Mouse (Mus musculus) intestine, embryonic 16.5 days (tissue): ENCODE data around the gene Otulin. TPM values are rescaled to one million over a fixed set of nuclear protein-coding genes. Genes with fewer than 3 reads are reported as not detected.

Experiments used
- ATAC-seq: fragments of 200-750 bp; cut with Nextera tagmentation; 2 replicates; pipeline ENCODE4 v1.8.0; 2017; ENCODE audit warnings: moderate TSS enrichment, moderate library complexity
- H3K27ac ChIP-seq: fragments of 300-500 bp; sonication (generic); 2 replicates; pipeline ENCODE4 v1.5.1; 2014; ENCODE audit warnings: mild to moderate bottlenecking, low read length
- H3K27me3 ChIP-seq: fragments of 300-500 bp; sonication (generic); replicated peaks from 2 replicates; pipeline ENCODE4 v1.6.1; 2014; ENCODE audit warnings: low read length, control low read depth, mixed read lengths; ENCODE audit not compliant: control insufficient read depth, insufficient read depth
- H3K36me3 ChIP-seq: fragments of 300-500 bp; sonication (generic); 2 replicates; pipeline ENCODE4 v1.6.1; 2014; ENCODE audit warnings: low read length, control low read depth; ENCODE audit not compliant: control insufficient read depth, insufficient read depth
- H3K4me1 ChIP-seq: fragments of 300-500 bp; sonication (generic); 2 replicates; pipeline ENCODE4 v1.6.1; 2014; ENCODE audit warnings: low read length, control low read depth, mixed read lengths; ENCODE audit not compliant: control insufficient read depth, insufficient read depth
- H3K4me2 ChIP-seq: fragments of 300-500 bp; sonication (generic); 2 replicates; pipeline ENCODE4 v1.6.1; 2014; ENCODE audit warnings: low read depth, low read length, control low read depth
- H3K4me3 ChIP-seq: fragments of 300-500 bp; sonication (generic); 2 replicates; pipeline ENCODE4 v1.5.1; 2014; ENCODE audit warnings: mild to moderate bottlenecking, low read length
- H3K9ac ChIP-seq: fragments of 300-500 bp; sonication (generic); 2 replicates; pipeline ENCODE4 v1.6.1; 2014; ENCODE audit warnings: low read depth, low read length
- H3K9me3 ChIP-seq: fragments of 300-500 bp; sonication (generic); 2 replicates; pipeline ENCODE4 v1.6.1; 2016; ENCODE audit warnings: low read length, control low read depth; ENCODE audit not compliant: control insufficient read depth
- WGBS: fragments of 180-500 bp; shearing (Covaris S2); extraction: QIAGEN DNeasy Blood & Tissue Kit; methylation state at CpG from one replicate; pipeline ENCODE4 v1.1.7; 2014; 5-methylcytosine and 5-hydroxymethylcytosine counted together
- polyA plus RNA-seq: library from polyadenylated mRNA; unstranded; fragments of >200 nt; fragmentation: Nextera tagmentation; extraction: Ambion mirVana; gene quantifications from 2 replicates; pipeline ENCODE4 v1.2.1, GENCODE M21; 2015

Otulin gene
- polyA plus RNA-seq, 1 experiment from 2014 or later, result 4.7 TPM

DNA sequence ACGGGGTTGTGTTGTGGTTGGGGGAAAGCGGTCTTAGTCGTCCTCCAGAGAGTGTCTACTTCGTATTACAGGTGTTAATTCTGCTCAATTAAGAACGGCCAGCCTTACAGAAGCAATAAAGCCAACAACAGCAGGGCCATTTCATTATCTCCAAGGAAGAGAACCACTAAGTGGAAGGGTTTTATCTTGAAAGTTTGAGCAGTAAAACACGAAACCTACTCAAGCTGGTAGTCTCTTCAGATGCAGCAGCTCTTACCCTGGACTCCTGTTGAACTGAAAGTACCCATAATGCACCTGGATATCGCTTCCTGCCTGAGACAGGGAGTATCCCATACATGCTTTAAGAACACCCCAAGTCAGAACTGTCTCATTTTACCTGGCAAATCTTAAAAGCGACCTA is 40.2 kb upstream of the Otulin start:
- no peak for ATAC-seq
- 79% methylated on average over 8 of the region's 8 CpGs for WGBS
- no peaks in the 10 kb centered on the region for H3K27me3 ChIP-seq
- no peak overlapping the region for H3K27ac ChIP-seq
- H3K9ac ChIP-seq, result no peak overlapping the region
- no peaks in the 10 kb centered on the region for H3K36me3 ChIP-seq
- H3K9me3 ChIP-seq, result no peaks in the 10 kb centered on the region
- H3K4me3 ChIP-seq, result no peak overlapping the region
- no peaks in the 10 kb centered on the region for H3K4me1 ChIP-seq
- H3K4me2 ChIP-seq, result no peak overlapping the region

GRCm38 (mm10) chr15:27669931-27670411 is 39.5 kb upstream of the Otulin start:
- Histone ChIP-seq H3K9ac (no peak overlapping the region), H3K36me3 (no peaks in the 10 kb centered on the region), H3K4me2 (no peak overlapping the region), H3K27me3 (no peaks in the 10 kb centered on the region), H3K4me3 (no peak overlapping the region), H3K9me3 (no peaks in the 10 kb centered on the region), H3K4me1 (0 out of 2 replicates have a peak, but pooled peaks cover 4% of the 10 kb centered on the region), H3K27ac (no peak overlapping the region)
- 85% methylated on average over 12 of the region's 12 CpGs for WGBS
- ATAC-seq, result no peak

- H3K9me3 ChIP-seq, result no peaks in the 10 kb centered on the region
- 80% methylated on average over 4 of the region's 4 CpGs for WGBS
- no peak for ATAC-seq
These were observed 38.8 kb upstream of the Otulin start for GRCm38 (mm10) chr15:27669276-27669675.

GRCm38 (mm10) chr15:27668557-27668956 is 38.1 kb upstream of the Otulin start:
- no peaks in the 10 kb centered on the region for H3K27me3 ChIP-seq

More at GRCm38 (mm10) chr15:27669276-27669675, 38.8 kb upstream of the Otulin start:
- Histone ChIP-seq H3K27ac (no peak overlapping the region), H3K9ac (no peak overlapping the region), H3K4me2 (no peak overlapping the region), H3K4me3 (no peak overlapping the region), H3K4me1 (0 out of 2 replicates have a peak, but pooled peaks cover 4% of the 10 kb centered on the region), H3K27me3 (no peaks in the 10 kb centered on the region), H3K36me3 (no peaks in the 10 kb centered on the region)

GRCm38 (mm10) chr15:27668001-27668461 is 37.5 kb upstream of the Otulin start:
- WGBS, result 68% methylated on average over 9 of the region's 9 CpGs
- no peaks in the 10 kb centered on the region for H3K9me3 ChIP-seq
- no peak overlapping the region for H3K4me2 ChIP-seq
- H3K4me3 ChIP-seq, result no peak overlapping the region
- no peak for ATAC-seq
- H3K9ac ChIP-seq, result no peak overlapping the region
- no peak overlapping the region for H3K27ac ChIP-seq
- H3K27me3 ChIP-seq, result no peaks in the 10 kb centered on the region
- no peaks in the 10 kb centered on the region for H3K36me3 ChIP-seq
- H3K4me1 ChIP-seq, result 0 out of 2 replicates have a peak, but pooled peaks cover 4% of the 10 kb centered on the region

More at GRCm38 (mm10) chr15:27668557-27668956, 38.1 kb upstream of the Otulin start:
- Histone ChIP-seq H3K9me3 (no peaks in the 10 kb centered on the region), H3K4me2 (no peak overlapping the region), H3K4me3 (no peak overlapping the region), H3K9ac (no peak overlapping the region), H3K4me1 (0 out of 2 replicates have a peak, but pooled peaks cover 4% of the 10 kb centered on the region), H3K27ac (no peak overlapping the region), H3K36me3 (no peaks in the 10 kb centered on the region)
- WGBS, result 87% methylated on average over 7 of the region's 7 CpGs
- no peak for ATAC-seq

DNA sequence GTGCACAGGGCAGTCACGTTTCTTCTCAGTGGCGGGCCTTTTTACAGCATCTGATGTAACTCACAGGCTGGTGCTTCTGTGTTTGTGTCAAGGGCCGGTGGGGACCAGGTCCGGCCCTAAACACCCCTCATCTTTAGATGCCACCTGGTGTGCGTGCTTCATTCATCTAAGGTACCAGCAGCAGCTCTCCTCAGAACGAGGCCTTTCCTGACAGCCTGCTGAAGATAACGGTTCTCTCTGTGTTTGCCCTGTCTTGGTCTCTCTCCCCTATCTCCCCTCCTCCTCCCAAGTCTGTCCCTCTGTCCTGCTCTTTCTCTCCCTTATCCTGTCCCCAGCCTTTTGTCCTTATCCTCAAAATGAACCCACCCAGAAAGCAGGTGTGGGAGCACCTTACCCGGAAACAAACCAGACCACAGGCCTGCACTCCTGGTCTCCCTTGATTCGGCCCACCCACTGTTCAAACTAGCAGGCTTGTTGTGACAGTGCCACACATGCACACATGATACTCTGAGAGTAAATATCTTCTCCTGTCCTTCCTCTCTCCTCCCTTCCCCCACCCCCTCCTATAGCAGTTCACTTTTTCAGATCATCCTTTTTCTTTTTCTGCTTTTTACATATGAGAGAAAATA is 36.5 kb upstream of the Otulin start:
- H3K4me2 ChIP-seq, result no peak overlapping the region
- no peaks in the 10 kb centered on the region for H3K27me3 ChIP-seq
- no peak for ATAC-seq
- H3K4me3 ChIP-seq, result no peak overlapping the region
- 63% methylated on average over 9 of the region's 9 CpGs for WGBS
- no peak overlapping the region for H3K27ac ChIP-seq
- H3K9ac ChIP-seq, result no peak overlapping the region
- H3K9me3 ChIP-seq, result no peaks in the 10 kb centered on the region
- 0 out of 2 replicates have a peak, but pooled peaks cover 4% of the 10 kb centered on the region for H3K4me1 ChIP-seq
- H3K36me3 ChIP-seq, result no peaks in the 10 kb centered on the region

DNA sequence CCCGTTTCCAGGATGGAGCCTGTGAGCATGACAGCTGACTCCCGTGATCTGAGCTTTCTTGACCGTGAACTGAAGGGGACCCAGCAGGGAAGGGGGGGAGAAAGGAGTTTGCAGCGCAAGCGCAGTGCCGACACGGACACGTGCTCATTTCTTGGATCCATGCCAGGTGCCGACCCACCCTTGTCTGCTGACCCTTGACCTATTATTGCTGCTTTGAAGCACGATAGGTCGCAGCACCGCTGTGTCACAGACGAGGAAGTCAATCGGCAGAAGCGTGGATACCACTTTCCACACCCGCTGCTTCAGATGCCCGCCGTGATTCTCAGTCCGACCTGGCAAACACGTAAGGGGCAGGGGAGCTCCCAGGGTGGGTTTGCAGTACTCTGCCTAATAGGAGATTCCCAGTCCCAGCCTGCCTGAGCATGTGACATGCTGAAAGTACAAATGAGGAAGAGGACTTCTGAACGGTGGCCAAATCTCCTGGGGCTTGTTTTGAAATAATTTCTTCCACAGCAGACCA is 35.0 kb upstream of the Otulin start:
- H3K4me3 ChIP-seq, result no peak overlapping the region
- no peaks in the 10 kb centered on the region for H3K36me3 ChIP-seq
- no peak overlapping the region for H3K9ac ChIP-seq
- H3K4me2 ChIP-seq, result 0 out of 2 replicates have a peak overlapping the region, but pooled peaks have one; percentile 26
- peak; percentile 44; the same call in 1 of the 2 replicates for ATAC-seq
- no peaks in the 10 kb centered on the region for H3K27me3 ChIP-seq
- WGBS, result 43% methylated on average over 21 of the region's 21 CpGs
- H3K9me3 ChIP-seq, result no peaks in the 10 kb centered on the region
- no peak overlapping the region for H3K27ac ChIP-seq
- 0 out of 2 replicates have a peak, but pooled peaks cover 4% of the 10 kb centered on the region for H3K4me1 ChIP-seq

DNA sequence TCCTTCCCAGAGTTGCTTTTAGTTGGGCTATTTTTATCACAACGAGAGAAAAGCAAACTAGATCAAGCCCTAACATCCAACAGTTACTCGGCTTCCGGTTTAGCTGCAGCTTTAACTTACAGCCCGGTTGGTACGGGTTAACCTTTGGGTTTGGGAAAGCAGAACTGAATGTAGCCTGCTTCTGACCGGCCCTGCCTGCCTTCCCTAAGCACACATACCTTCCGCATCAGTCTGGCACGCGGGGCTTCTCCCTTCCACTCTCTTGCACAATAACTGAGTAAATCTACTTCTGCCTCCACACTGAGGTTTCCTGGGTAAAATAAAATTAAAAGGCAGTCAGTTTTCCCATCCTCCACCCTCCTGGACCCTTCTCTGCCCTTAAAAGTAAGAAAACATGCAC is 33.6 kb upstream of the Otulin start:
- H3K27ac ChIP-seq, result no peak overlapping the region
- no peaks in the 10 kb centered on the region for H3K36me3 ChIP-seq
- H3K4me2 ChIP-seq, result no peak overlapping the region
- H3K9ac ChIP-seq, result no peak overlapping the region
- 88% methylated on average over 9 of the region's 9 CpGs for WGBS
- H3K27me3 ChIP-seq, result no peaks in the 10 kb centered on the region
- no peaks in the 10 kb centered on the region for H3K9me3 ChIP-seq
- no peak overlapping the region for H3K4me3 ChIP-seq
- 0 out of 2 replicates have a peak, but pooled peaks cover 4% of the 10 kb centered on the region for H3K4me1 ChIP-seq
- no peak for ATAC-seq

GRCm38 (mm10) chr15:27662699-27663098 is 32.2 kb upstream of the Otulin start:
- Histone ChIP-seq H3K36me3 (no peaks in the 10 kb centered on the region), H3K27me3 (no peaks in the 10 kb centered on the region), H3K9me3 (no peaks in the 10 kb centered on the region), H3K4me2 (no peak overlapping the region), H3K4me1 (0 out of 2 replicates have a peak, but pooled peaks cover 4% of the 10 kb centered on the region), H3K4me3 (no peak overlapping the region), H3K9ac (no peak overlapping the region), H3K27ac (no peak overlapping the region)
- WGBS, result 58% methylated on average over 1 of the region's 1 CpGs
- ATAC-seq, result no peak
